Mouse (Mus musculus): ENCODE data around the gene Ptpn22.

The Ptpn22 gene

DNA sequence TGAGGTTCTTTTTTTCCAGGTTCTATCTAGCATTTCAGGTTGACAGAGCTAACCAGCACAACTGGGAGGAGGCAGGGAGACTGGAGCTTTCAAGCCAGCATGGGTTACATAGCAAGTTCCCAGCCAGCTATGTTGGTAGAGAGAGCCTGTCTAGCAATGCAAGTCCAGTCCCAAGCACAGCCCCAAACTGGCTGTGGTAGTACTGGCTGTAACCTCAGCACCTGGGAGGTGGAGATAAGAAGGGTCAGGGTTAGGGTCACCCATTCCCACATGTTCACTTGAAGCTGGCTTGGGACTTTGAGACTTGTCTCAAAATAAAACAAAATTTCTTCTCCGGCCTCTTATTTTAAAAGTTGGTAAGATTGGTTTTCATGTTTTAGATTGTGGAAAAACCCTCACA, 60.5 kb downstream of the Ptpn22 start:
- in situ Hi-C loops (cut with MboI, MseI), result no loop called here

GRCm38 (mm10) chr3:103925302-103925701, 65.7 kb downstream of the Ptpn22 start:
- in situ Hi-C loops (cut with MboI, MseI), result loop anchor here (5.0 kb wide), 1 partner anchor 42 kb away; the partner anchor contains the start of gene Phtf1

GRCm38 (mm10) chr3:103927511-103927910, 67.9 kb downstream of the Ptpn22 start:
- in situ Hi-C loops (cut with MboI, MseI), result loop anchor here (5.0 kb wide), 1 partner anchor 40 kb away; the partner anchor contains the start of gene Phtf1

DNA sequence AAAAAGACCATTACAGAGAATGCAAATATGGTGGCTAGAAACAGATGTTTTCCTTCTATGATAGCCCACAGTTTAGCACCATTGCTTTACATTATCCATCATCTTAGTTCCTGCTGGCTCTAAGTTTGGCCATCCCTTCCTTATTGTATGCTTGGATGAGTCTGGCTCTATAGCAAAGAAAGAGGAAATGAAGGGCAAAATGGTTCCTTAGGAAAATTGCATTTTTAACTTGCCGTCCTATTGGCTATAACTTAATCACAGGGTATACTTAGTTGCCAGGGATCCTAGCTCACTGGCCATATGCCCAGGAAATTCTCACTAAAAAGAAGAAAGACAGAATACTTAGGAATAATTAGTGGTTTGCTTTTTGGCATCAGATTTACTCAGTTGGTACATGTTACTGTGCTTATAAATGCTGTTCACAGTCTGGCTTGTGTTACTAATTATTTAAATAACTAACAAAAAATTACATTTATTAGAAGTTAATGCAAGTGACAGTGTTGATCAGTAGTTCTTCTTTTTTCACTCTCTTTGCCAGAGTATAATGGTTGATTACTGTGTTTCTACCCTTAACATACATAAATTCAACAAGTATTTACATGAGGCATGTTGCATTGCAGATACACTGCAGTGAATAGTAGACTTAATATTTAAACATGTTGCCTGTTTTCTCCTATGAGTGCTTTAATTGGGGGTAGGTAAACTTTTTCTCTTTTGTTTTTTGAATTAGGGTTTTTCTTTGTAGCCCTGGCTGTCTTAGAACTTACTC, 85.4 kb downstream of the Ptpn22 start:
- in situ Hi-C loops (cut with MboI, MseI), result no loop called here

DNA sequence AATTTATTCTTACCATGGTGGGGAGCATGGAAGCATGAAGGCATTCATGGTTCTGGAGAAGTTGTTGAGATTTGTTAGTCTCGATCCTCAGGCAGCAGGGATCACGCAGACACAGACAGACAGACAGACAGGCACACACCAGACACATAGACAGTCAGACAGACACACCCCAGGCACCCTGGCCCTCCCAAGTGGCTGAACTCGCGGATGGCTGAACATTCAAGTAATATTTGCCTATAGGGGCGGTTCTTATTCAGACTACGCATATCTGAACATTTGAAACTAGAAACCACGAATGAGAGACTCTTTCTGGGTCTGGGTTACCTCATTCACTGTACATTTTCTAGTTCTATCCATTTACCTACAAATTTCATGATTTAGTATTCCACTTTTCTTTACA, 89.1 kb downstream of the Ptpn22 start:
- in situ Hi-C loops (cut with MboI, MseI), result no loop called here

DNA sequence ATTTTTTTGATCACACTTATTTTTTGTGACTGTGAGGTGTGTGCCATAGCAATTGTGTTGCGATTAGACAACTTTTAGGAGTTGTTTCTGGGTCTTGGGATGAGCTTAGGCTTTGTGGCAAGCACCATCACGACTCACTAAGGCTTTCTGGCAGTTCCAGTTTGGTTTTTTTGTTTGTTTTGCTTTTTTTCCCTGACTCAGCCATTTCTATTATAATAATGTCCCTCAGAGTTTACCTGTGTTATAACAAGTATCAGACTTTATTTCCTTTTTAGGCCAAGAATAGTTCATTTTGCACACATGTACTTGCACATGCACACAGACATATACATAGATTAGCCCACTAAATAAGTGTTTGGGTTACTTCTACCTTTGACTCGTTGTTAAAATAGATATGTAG, 101.0 kb downstream of the Ptpn22 start:
- in situ Hi-C loops (cut with MboI, MseI), result no loop called here

Data from regulatory T cell (primary cell).